Mouse (Mus musculus): ENCODE results near the gene Piwil1. TPM values are rescaled to one million over a fixed set of nuclear protein-coding genes. Genes with fewer than 3 reads are reported as not detected.

Gene Piwil1
- polyA plus RNA-seq, 1 experiment from 2014 or later = not detected

DNA sequence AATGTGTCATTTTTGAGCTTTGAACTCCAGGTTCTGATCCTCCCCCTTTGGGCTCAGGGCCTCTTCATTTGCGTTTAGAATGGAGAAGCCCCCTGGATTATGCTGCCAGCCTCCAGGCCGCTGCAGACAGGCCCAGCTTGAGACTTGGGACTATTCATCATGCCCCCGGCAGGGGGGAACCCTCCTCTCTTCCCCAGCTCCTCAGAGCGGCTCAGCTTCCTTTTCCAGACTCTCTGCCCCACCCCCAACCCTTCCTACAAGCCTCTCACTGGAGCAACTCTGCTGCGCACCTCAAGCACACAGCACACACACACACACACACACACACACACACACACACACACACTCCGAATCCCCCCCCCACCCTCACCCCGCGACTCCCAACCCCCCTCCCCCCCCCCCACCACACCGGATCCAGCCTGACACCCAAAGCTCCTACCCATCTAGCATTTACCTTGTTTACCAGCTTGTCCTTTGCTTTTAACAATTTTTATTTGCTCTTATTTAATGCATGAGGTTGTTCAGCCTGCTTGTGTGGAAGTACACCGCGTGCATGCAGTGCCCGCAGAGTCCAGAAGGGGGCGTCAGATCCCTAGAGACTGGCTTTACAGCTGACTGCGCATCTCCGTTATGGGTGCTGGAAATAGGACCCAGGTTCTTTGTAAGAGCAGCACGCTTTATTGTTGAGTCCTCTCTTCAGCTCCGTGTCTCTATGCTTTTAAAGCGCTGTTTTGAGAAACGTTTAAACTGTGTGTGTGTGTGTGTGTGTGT, 2.0 kb downstream of the Piwil1 start:
- Histone ChIP-seq H3K27ac (ENCODE audit: low read depth, low read length) (no peak overlapping the region), H3K4me1 (replicated peaks; ENCODE audit: control insufficient read depth, insufficient read depth, low read length) (no peaks in the 10 kb centered on the region), H3K9ac (ENCODE audit: low read depth, low read length) (no peak overlapping the region), H3K9me3 (ENCODE audit: control insufficient read depth) (no peaks in the 10 kb centered on the region), H3K4me2 (replicated peaks; ENCODE audit: low read depth) (0 out of 2 replicates have a peak overlapping the region, but pooled peaks have one; percentile 9), H3K36me3 (ENCODE audit: control insufficient read depth, insufficient read depth) (no peaks in the 10 kb centered on the region), H3K4me3 (ENCODE audit: low read depth, low read length) (no peak overlapping the region), H3K27me3 (replicated peaks; ENCODE audit: control insufficient read depth, insufficient read depth, low read length) (no peaks in the 10 kb centered on the region)
- 0 out of 2 replicates have a peak, but pooled peaks have one; percentile 11 for TF ChIP-seq CTCF (IDR thresholded peaks at IDR 0.05; ENCODE audit: low read depth)
- no peak for ATAC-seq
- 38% methylated on average over 17 of the region's 19 CpGs for WGBS

- H3K27me3 ChIP-seq (replicated peaks; ENCODE audit: control insufficient read depth, insufficient read depth, low read length) = no peaks in the 10 kb centered on the region
- H3K27ac ChIP-seq (ENCODE audit: low read depth, low read length) = no peak overlapping the region
- no peak overlapping the region for H3K4me3 ChIP-seq (ENCODE audit: low read depth, low read length)
- TF ChIP-seq CTCF (IDR thresholded peaks at IDR 0.05; ENCODE audit: low read depth) = no peak
- H3K4me2 ChIP-seq (replicated peaks; ENCODE audit: low read depth) = no peak overlapping the region
- no peaks in the 10 kb centered on the region for H3K36me3 ChIP-seq (ENCODE audit: control insufficient read depth, insufficient read depth)
- no peak for ATAC-seq
- H3K9me3 ChIP-seq (ENCODE audit: control insufficient read depth) = no peaks in the 10 kb centered on the region
- no peaks in the 10 kb centered on the region for H3K4me1 ChIP-seq (replicated peaks; ENCODE audit: control insufficient read depth, insufficient read depth, low read length)
- no peak overlapping the region for H3K9ac ChIP-seq (ENCODE audit: low read depth, low read length)
- 100% methylated on average over 1 of the region's 1 CpGs for WGBS
Observed at GRCm38 (mm10) chr5:128706467-128706866, 4.1 kb downstream of the Piwil1 start.

DNA sequence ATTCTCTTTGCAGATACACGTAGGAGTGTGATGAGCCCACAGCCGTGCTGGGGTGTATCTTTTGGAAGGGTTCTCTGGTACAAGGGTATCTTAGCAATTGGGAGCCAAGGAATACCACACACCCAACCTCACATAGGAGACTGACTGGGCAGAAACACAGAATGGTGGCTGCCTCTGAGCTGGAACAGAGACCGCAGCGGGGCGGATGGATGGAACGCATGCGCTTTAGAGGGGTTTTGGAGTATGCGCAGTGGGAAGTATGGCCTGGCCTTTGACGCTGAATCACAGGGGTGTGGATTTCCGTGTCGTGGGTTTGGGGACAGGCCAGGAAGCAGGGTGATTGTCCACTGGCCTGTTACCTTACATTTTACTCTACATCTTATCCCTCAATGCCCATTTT, 4.9 kb downstream of the Piwil1 start:
- Histone ChIP-seq H3K27ac (ENCODE audit: low read depth, low read length) (no peak overlapping the region), H3K36me3 (ENCODE audit: control insufficient read depth, insufficient read depth) (no peaks in the 10 kb centered on the region), H3K9me3 (ENCODE audit: control insufficient read depth) (no peaks in the 10 kb centered on the region), H3K4me2 (replicated peaks; ENCODE audit: low read depth) (no peak overlapping the region), H3K4me1 (replicated peaks; ENCODE audit: control insufficient read depth, insufficient read depth, low read length) (no peaks in the 10 kb centered on the region), H3K27me3 (replicated peaks; ENCODE audit: control insufficient read depth, insufficient read depth, low read length) (no peaks in the 10 kb centered on the region), H3K9ac (ENCODE audit: low read depth, low read length) (no peak overlapping the region), H3K4me3 (ENCODE audit: low read depth, low read length) (no peak overlapping the region)
- no peak for ATAC-seq
- TF ChIP-seq CTCF (IDR thresholded peaks at IDR 0.05; ENCODE audit: low read depth) = no peak
- WGBS = 89% methylated on average over 11 of the region's 11 CpGs

GRCm38 (mm10) chr5:128708929-128709328, 6.6 kb downstream of the Piwil1 start:
- WGBS = 88% methylated on average over 5 of the region's 5 CpGs
- Histone ChIP-seq H3K9me3 (ENCODE audit: control insufficient read depth) (no peaks in the 10 kb centered on the region), H3K27me3 (replicated peaks; ENCODE audit: control insufficient read depth, insufficient read depth, low read length) (no peaks in the 10 kb centered on the region), H3K9ac (ENCODE audit: low read depth, low read length) (no peak overlapping the region), H3K4me1 (replicated peaks; ENCODE audit: control insufficient read depth, insufficient read depth, low read length) (no peaks in the 10 kb centered on the region), H3K36me3 (ENCODE audit: control insufficient read depth, insufficient read depth) (no peaks in the 10 kb centered on the region), H3K27ac (ENCODE audit: low read depth, low read length) (no peak overlapping the region), H3K4me3 (ENCODE audit: low read depth, low read length) (no peak overlapping the region), H3K4me2 (replicated peaks; ENCODE audit: low read depth) (no peak overlapping the region)
- TF ChIP-seq CTCF (IDR thresholded peaks at IDR 0.05; ENCODE audit: low read depth) = no peak
- no peak for ATAC-seq

DNA sequence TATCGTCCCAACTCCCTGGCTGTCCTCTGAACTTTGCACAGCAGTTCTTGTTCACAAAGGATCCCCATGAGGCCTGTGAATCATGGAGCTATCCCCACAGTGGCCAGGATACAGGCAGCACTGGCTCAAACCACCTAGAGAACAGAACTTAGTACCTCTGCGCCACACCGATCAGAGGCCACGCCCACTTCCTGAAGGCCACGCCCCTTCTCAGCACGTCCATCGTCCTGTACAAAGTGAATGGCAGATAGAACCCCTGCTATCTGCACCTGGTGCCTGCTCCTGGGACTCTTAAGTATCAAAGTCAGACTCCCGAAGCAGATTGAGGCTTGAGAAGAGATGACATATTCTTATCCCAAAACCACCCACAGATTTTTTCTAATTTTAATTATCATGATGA, 8.3 kb downstream of the Piwil1 start:
- H3K4me1 ChIP-seq (replicated peaks; ENCODE audit: control insufficient read depth, insufficient read depth, low read length) = no peaks in the 10 kb centered on the region
- H3K9ac ChIP-seq (ENCODE audit: low read depth, low read length) = no peak overlapping the region
- no peaks in the 10 kb centered on the region for H3K9me3 ChIP-seq (ENCODE audit: control insufficient read depth)
- 30% methylated on average over 8 of the region's 8 CpGs for WGBS
- no peaks in the 10 kb centered on the region for H3K27me3 ChIP-seq (replicated peaks; ENCODE audit: control insufficient read depth, insufficient read depth, low read length)
- H3K4me3 ChIP-seq (ENCODE audit: low read depth, low read length) = no peak overlapping the region
- no peaks in the 10 kb centered on the region for H3K36me3 ChIP-seq (ENCODE audit: control insufficient read depth, insufficient read depth)
- no peak for ATAC-seq
- no peak for TF ChIP-seq CTCF (IDR thresholded peaks at IDR 0.05; ENCODE audit: low read depth)
- H3K27ac ChIP-seq (ENCODE audit: low read depth, low read length) = no peak overlapping the region
- no peak overlapping the region for H3K4me2 ChIP-seq (replicated peaks; ENCODE audit: low read depth)

DNA sequence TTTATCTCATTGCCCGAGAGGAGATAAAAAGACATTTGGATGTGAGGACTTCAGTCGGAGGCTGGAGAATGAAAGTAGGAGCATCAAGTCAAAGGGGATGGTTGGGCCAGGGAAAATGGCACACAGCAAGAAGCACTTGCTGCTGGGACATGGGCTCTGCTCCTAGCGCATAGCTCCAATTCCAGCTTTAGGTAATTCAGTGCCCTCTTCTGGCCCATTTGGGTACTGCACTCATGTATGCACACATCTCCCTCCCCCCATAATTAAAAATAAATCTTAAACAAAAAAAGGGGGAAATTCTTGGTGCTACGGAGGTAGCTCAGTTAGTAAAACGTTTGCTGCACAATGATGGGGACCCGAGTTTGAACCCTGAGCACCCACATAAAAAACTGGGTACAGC, 9.5 kb downstream of the Piwil1 start:
- Histone ChIP-seq H3K9ac (ENCODE audit: low read depth, low read length) (no peak overlapping the region), H3K4me2 (replicated peaks; ENCODE audit: low read depth) (no peak overlapping the region), H3K27ac (ENCODE audit: low read depth, low read length) (no peak overlapping the region), H3K9me3 (ENCODE audit: control insufficient read depth) (no peaks in the 10 kb centered on the region), H3K27me3 (replicated peaks; ENCODE audit: control insufficient read depth, insufficient read depth, low read length) (no peaks in the 10 kb centered on the region), H3K36me3 (ENCODE audit: control insufficient read depth, insufficient read depth) (no peaks in the 10 kb centered on the region), H3K4me3 (ENCODE audit: low read depth, low read length) (no peak overlapping the region), H3K4me1 (replicated peaks; ENCODE audit: control insufficient read depth, insufficient read depth, low read length) (no peaks in the 10 kb centered on the region)
- ATAC-seq = no peak
- WGBS = 86% methylated on average over 6 of the region's 6 CpGs
- TF ChIP-seq CTCF (IDR thresholded peaks at IDR 0.05; ENCODE audit: low read depth) = peak; percentile 55
